Mouse (Mus musculus) spleen, postnatal 10 days (tissue): ENCODE measurements at regions not wholly inside any gene's neighbourhood (a gene's known extent, or its start where the extent isn't known, plus 50 kb on each side); places are given as distances from the start of the nearest gene placed in this dataset.

Experiments used
- DNase-seq, 2 experiments: peaks; one replicate each; pipeline ENCODE4 v3.0.0; 2021 to 2022; ENCODE audit warnings: low spot score in 2 of 2

DNA sequence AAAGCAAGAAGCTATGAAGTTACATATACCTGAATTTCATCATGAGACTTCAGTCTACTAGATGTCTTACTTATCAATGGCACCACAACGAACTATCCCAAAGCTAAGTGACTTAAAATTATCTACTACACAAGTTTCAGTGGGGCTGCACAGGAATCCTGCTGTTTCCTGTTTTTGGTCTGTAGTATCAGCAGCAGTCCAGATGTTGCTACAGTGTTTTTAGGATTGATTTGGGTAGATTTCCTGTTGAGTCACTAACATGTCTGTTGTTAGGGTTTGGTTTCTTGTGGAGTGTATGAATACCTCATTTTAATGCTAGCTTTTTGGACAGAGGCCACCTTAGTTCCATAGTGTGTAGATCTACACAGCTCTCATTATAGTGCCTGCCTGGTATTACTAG lies 120.8 kb upstream of the Thumpd2 start:
- DNase-seq, result no peak

DNA sequence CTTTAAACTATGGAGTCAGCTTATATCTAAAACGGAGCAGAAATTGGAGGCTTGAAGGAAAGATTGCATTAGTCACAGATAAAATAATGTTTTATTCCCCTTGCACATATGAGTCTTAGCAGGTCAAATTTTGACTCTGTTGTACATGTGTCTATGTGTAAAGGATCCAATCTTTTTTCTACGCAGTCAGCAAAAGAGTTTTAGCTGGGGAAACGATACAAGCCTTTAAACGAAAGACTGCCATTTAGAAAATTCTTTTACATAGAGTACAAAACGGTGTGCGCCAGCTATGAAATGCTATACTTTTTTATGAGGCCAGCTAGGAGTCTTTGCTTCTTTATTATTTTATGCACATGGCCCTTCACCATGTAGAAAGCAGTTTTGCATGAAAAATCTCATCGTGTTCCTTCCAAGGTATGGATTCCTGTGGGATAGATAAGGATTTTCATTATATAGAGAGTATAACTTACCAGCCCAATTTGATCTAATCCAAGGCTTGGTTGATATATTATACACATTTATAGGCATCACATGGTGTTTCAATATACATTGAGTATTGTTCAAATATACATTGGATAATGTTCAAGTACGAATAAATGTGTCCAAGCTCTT lies 116.0 kb upstream of the Thumpd2 start:
- no peak for DNase-seq

DNA sequence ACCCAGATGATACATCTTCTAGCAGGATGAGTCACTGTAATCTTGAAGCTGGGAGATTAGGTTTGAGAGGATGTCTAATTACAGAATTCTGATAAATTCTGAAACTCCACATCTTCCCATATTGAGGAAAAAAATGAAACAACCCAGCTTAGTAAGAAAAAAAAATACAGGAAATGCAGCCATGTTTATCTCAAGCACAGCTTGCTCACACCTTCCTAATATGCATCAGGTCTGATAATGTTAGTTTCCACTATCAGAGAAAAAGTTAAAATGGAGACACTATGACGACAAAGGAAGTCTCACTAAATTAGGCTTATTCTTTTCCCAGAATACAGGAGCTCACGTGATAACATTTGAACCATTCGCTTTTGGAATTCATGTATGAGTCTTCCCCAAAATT lies 111.4 kb upstream of the Thumpd2 start:
- DNase-seq, result no peak

- no peak for DNase-seq
Measured at GRCm38 (mm10) chr17:81175877-81176276, 111.0 kb upstream of the Thumpd2 start.

GRCm38 (mm10) chr17:81172943-81173342 lies 108.1 kb upstream of the Thumpd2 start:
- DNase-seq, result no peak

DNA sequence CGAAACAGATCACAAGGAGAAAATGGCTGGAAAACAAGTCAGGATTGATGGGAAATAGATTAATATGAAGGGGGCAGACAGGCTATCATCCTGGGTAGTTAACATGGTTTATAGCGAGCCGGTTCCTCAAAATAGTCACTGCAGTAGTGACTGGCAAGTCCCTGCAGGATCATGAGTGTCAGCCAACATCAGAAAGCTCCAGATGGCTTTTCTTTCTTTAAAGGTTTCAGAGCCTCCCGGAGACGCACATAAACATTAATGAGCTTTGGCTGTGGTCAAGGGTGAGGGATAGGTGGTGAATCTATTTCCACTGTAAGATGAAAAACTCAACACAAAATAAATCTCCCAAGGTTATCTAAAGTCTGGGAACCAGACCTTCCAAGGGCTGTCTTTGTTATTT lies 104.2 kb upstream of the Thumpd2 start:
- no peak for DNase-seq

DNA sequence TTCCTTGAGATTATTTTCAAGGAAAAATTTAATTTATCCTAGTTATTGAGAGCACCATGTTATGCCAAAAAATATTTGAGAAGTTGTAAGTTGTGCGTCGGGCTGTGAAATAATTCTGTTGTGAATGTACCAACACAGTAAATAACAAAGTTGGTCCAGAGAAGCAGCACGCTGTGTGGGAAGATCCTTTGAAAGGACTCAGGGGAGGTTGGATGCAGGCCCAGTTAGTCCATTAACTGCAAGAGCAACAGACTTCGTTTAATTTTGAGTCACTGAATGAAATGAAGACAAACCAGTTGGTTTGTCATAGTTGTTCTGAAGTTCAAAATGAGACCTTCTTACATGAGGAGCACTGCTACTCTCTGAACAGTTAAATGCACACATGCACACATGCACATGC lies 85.8 kb upstream of the Thumpd2 start:
- no peak for DNase-seq

GRCm38 (mm10) chr17:81134702-81135101 lies 69.8 kb upstream of the Thumpd2 start:
- DNase-seq, result no peak

- no peak for DNase-seq
Measured at GRCm38 (mm10) chr17:81133227-81133626, 68.3 kb upstream of the Thumpd2 start.
